Mouse (Mus musculus) forebrain, embryonic 16.5 days (tissue): Measurements from ENCODE around the gene Fam178b. TPM values are rescaled to one million over a fixed set of nuclear protein-coding genes. Genes with fewer than 3 reads are reported as not detected.
A peak's percentile ranks its signal among the peaks of the same experiment; 100 is the strongest.

Experiments used
- ATAC-seq: fragments of 200-750 bp; cut with Nextera tagmentation; 2 replicates; pipeline ENCODE4 v1.8.0; 2017; ENCODE audit warnings: mild to moderate bottlenecking, moderate library complexity
- H3K27ac ChIP-seq: fragments of 300-500 bp; sonication (generic); 2 replicates; pipeline ENCODE4 v1.5.1; 2014; ENCODE audit warnings: low read length, control low read depth
- H3K27me3 ChIP-seq: fragments of 300-500 bp; sonication (generic); replicated peaks from 2 replicates; pipeline ENCODE4 v1.6.1; 2014; ENCODE audit warnings: low read length; ENCODE audit not compliant: control insufficient read depth, insufficient read depth
- H3K36me3 ChIP-seq: fragments of 300-500 bp; sonication (generic); 2 replicates; pipeline ENCODE4 v1.6.1; 2014; ENCODE audit not compliant: control insufficient read depth, insufficient read depth
- H3K4me1 ChIP-seq: fragments of 300-500 bp; sonication (generic); replicated peaks from 2 replicates; pipeline ENCODE4 v1.6.1; 2014; ENCODE audit warnings: low read length; ENCODE audit not compliant: control insufficient read depth, insufficient read depth
- H3K4me2 ChIP-seq: fragments of 300-500 bp; sonication (generic); 2 replicates; pipeline ENCODE4 v1.6.1; 2014; ENCODE audit warnings: mild to moderate bottlenecking, low read length, control low read depth
- H3K4me3 ChIP-seq: fragments of 300-500 bp; sonication (generic); replicated peaks from 2 replicates; pipeline ENCODE4 v1.5.1; 2014; ENCODE audit warnings: mild to moderate bottlenecking, low read length, control low read depth
- H3K9ac ChIP-seq: fragments of 300-500 bp; sonication (generic); replicated peaks from 2 replicates; pipeline ENCODE4 v1.6.1; 2014; ENCODE audit warnings: low read depth, low read length, control low read depth
- H3K9me3 ChIP-seq: fragments of 300-500 bp; sonication (generic); 2 replicates; pipeline ENCODE4 v1.6.1; 2016; ENCODE audit warnings: low read length; ENCODE audit not compliant: control insufficient read depth
- WGBS: fragments of 180-500 bp; shearing (Covaris S2); extraction: QIAGEN DNeasy Blood & Tissue Kit; methylation state at CpG from one replicate; pipeline ENCODE4 v1.1.7; 2014; 5-methylcytosine and 5-hydroxymethylcytosine counted together
- polyA plus RNA-seq: library from polyadenylated mRNA; unstranded; fragments of >200 nt; fragmentation: Nextera tagmentation; extraction: Ambion mirVana; gene quantifications from 2 replicates; pipeline ENCODE4 v1.2.1, GENCODE M21; 2015

Fam178b gene
- polyA plus RNA-seq, 1 experiment from 2014 or later = not detected

GRCm38 (mm10) chr1:36557457-36558011 is 125.4 kb downstream of the Fam178b start:
- Histone ChIP-seq H3K9ac (peak overlapping the region; percentile 99), H3K36me3 (peaks cover 11% of the 10 kb centered on the region), H3K27me3 (0 out of 2 replicates have a peak, but pooled peaks cover 2% of the 10 kb centered on the region), H3K9me3 (no peaks in the 10 kb centered on the region), H3K4me2 (peak overlapping the region; percentile 60), H3K27ac (peak overlapping the region; percentile 98), H3K4me1 (peaks cover 31% of the 10 kb centered on the region), H3K4me3 (peak overlapping the region; percentile 98)
- under 1% methylated on average over 44 of the region's 48 CpGs for WGBS
- ATAC-seq = peak; percentile 68

- H3K27ac ChIP-seq = peak overlapping the region; percentile 98
- peak overlapping the region; percentile 99 for H3K9ac ChIP-seq
- H3K36me3 ChIP-seq = peaks cover 18% of the 10 kb centered on the region
- under 1% methylated on average over 52 of the region's 52 CpGs for WGBS
- peak; percentile 80 for ATAC-seq
- 0 out of 2 replicates have a peak, but pooled peaks cover 2% of the 10 kb centered on the region for H3K27me3 ChIP-seq
- peak overlapping the region; percentile 98 for H3K4me3 ChIP-seq
- H3K4me1 ChIP-seq = peaks cover 31% of the 10 kb centered on the region
- no peaks in the 10 kb centered on the region for H3K9me3 ChIP-seq
- H3K4me2 ChIP-seq = peak overlapping the region; percentile 100
Measured at GRCm38 (mm10) chr1:36556553-36557456, 126.2 kb downstream of the Fam178b start.

- Histone ChIP-seq H3K4me2 (peak overlapping the region; percentile 100), H3K27me3 (no peaks in the 10 kb centered on the region), H3K4me3 (peak overlapping the region; percentile 98), H3K36me3 (peaks cover 27% of the 10 kb centered on the region), H3K27ac (peak overlapping the region; percentile 98), H3K9me3 (no peaks in the 10 kb centered on the region), H3K4me1 (peaks cover 31% of the 10 kb centered on the region), H3K9ac (peak overlapping the region; percentile 99)
- no peak for ATAC-seq
- WGBS = 3% methylated on average over 8 of the region's 8 CpGs
Measured at GRCm38 (mm10) chr1:36555798-36556395, 127.1 kb downstream of the Fam178b start.

DNA sequence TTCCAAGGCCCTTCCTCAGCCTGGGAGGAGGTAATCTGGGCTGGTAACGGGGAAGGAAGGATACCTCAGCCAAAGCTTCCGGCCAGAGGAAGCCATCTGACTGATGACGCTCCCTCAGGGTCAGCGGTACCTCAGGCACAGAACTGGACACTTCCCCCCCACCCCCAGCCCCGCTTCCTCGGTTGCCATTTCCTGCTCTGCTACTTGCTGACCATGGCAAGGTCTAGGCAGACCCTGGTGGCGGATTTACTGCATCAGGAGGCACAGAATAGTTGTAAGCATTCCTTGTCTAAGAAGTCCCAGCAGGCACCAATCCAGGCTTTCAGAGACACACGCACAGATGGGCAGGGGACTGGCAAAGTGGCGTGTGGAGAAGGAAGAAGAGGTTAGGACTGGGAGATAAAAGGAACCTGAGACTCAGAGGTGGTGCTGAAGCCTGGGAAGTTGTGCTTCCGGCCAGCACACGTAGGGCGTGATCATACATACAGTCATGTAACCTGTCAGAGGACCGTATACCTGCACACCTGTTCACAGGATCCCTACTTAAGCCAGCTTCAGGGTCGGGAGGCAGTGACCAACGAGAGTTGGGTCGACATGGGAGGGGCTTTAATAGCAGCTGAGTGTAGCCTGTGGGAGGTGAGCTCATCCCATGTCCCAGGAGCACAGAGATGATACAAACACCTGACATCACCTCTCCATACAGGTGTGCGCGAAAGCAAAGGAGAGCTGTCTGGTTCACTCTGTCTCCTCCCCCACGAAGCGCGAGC is 128.2 kb downstream of the Fam178b start:
- Histone ChIP-seq H3K27ac (no peak overlapping the region), H3K9me3 (no peaks in the 10 kb centered on the region), H3K4me3 (peak overlapping the region; percentile 98; the same call in 1 of the 2 replicates), H3K4me2 (peak overlapping the region; percentile 100), H3K27me3 (no peaks in the 10 kb centered on the region), H3K36me3 (peaks cover 35% of the 10 kb centered on the region), H3K9ac (peak overlapping the region; percentile 99; the same call in 1 of the 2 replicates), H3K4me1 (peaks cover 31% of the 10 kb centered on the region)
- no peak for ATAC-seq
- WGBS = 79% methylated on average over 21 of the region's 21 CpGs

DNA sequence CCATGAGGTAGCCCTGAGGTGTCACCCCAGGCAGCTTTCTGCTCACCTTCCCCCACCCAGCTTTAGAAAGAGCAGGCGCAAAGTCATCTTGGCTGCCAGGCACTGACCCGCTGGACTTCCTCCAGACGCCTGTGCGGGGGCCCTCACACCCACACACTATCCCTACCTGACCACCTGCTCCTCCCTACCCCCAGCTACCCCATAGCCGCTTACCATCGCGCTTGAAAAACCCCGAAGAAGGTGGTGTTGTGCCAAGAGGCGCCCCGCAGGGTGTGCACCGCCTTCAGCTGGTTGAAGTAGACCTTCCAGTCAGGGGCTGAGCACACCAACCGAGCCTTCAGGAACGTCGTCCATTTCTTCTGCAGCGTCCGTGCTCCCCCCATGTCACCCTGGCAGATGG is 130.5 kb downstream of the Fam178b start:
- peaks cover 46% of the 10 kb centered on the region for H3K4me1 ChIP-seq
- H3K36me3 ChIP-seq = peaks cover 45% of the 10 kb centered on the region
- H3K4me3 ChIP-seq = no peak overlapping the region
- H3K4me2 ChIP-seq = no peak overlapping the region
- 78% methylated on average over 16 of the region's 16 CpGs for WGBS
- H3K9me3 ChIP-seq = no peaks in the 10 kb centered on the region
- no peak for ATAC-seq
- no peak overlapping the region for H3K9ac ChIP-seq
- H3K27me3 ChIP-seq = no peaks in the 10 kb centered on the region
- H3K27ac ChIP-seq = no peak overlapping the region

GRCm38 (mm10) chr1:36551904-36552303 is 131.1 kb downstream of the Fam178b start:
- Histone ChIP-seq H3K4me3 (no peak overlapping the region), H3K27me3 (no peaks in the 10 kb centered on the region), H3K9me3 (no peaks in the 10 kb centered on the region), H3K9ac (no peak overlapping the region), H3K27ac (no peak overlapping the region), H3K36me3 (peaks cover 45% of the 10 kb centered on the region), H3K4me1 (peaks cover 49% of the 10 kb centered on the region), H3K4me2 (no peak overlapping the region)
- 92% methylated on average over 17 of the region's 17 CpGs for WGBS
- ATAC-seq = no peak

DNA sequence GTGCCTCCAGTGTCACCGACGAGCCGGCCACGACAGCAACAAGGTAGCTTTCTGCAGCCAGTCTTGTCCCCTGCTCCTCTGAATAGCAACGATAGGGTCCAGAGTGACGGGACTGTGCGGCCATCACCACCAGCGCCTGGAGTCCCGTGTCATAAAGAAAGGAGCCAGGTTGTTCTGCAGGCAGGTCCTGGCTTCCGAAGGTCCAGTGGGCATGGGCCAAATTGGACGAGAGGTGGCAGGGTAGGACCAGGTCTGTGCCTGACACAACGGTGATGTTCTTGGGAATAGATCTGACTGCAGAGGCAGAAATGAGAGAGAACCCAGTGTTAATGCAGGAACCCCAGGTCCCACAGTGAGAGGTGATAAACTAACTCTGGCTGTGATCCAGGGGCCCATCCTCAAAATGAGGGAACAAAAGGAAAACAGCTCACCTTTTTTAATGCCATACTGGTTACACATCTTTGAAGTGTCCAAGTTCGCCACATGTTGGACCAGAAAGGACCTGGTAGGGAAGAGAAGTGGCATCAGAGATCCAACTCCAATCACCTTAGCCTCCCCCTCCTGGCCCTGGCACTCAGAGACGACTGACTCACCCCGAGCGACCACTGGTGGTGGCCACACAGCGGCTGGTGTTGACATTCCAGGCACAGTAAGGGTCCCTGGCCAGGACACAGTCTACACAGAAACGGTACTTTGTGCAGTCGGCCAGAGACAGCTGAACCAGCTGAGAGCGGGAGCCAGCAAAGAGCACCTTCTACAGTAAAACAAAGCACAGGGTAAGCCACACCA is 132.7 kb downstream of the Fam178b start:
- Histone ChIP-seq H3K4me1 (peaks cover 55% of the 10 kb centered on the region), H3K4me2 (no peak overlapping the region)
- 78% methylated on average over 20 of the region's 20 CpGs for WGBS

DNA sequence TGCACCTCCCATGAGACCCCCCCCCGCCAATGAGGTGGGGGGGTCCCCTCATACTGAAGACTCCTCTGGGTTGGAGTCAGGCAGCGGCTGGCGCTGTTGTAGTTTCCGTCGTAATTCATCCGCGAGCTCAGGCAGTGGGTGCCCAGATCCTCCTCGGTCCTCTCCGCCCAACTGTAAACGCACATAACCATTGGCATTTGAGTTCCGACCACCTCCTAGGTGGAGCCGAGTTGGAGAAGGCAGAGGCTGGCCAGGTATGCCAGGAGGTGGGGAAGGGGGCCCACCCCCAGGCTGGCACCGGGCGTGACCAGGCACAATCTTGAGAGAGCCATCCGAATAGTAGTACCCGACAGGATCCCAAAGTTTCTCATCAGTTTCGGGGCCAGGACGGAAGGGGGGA is 133.5 kb downstream of the Fam178b start:
- WGBS = 86% methylated on average over 18 of the region's 18 CpGs
- no peaks in the 10 kb centered on the region for H3K9me3 ChIP-seq
- no peak overlapping the region; the same call in 1 of the 2 replicates for H3K9ac ChIP-seq
- H3K4me2 ChIP-seq = no peak overlapping the region
- peaks cover 47% of the 10 kb centered on the region for H3K4me1 ChIP-seq
- no peaks in the 10 kb centered on the region for H3K27me3 ChIP-seq
- ATAC-seq = no peak
- no peak overlapping the region for H3K4me3 ChIP-seq
- H3K36me3 ChIP-seq = peaks cover 45% of the 10 kb centered on the region
- H3K27ac ChIP-seq = no peak overlapping the region

More for the DNA sequence above, 132.7 kb downstream of the Fam178b start:
- Histone ChIP-seq H3K27me3 (no peaks in the 10 kb centered on the region), H3K9me3 (no peaks in the 10 kb centered on the region), H3K9ac (no peak overlapping the region), H3K4me3 (no peak overlapping the region), H3K36me3 (peaks cover 45% of the 10 kb centered on the region), H3K27ac (no peak overlapping the region)
- no peak for ATAC-seq
